Mouse (Mus musculus) heart, postnatal 14 days (tissue): Measurements from ENCODE around the gene Slc8a1. TPM values are rescaled to one million over a fixed set of nuclear protein-coding genes. Genes with fewer than 3 reads are reported as not detected.

ENCODE experiments used
- DNase-seq, 2 experiments: peaks; one replicate each; pipeline ENCODE4 v3.0.0; 2021 to 2022
- intact Hi-C: fragments of 180-260 bp; cut with DNase I; formaldehyde crosslinking; loops from one replicate; pipeline ENCODE4 v1.15.1; 2025
- total RNA-seq, 2 experiments: library from RNA; stranded (reverse); gene quantifications; 2 replicates each; pipeline ENCODE4 v1.2.3; 2021

The Slc8a1 gene
- total RNA-seq, 2 experiments from 2014 or later: 367 to 433 TPM

GRCm38 (mm10) chr17:81383461-81383860 is 354.7 kb downstream of the Slc8a1 start:
- intact Hi-C loops: no loop called here
- DNase-seq: no peak

GRCm38 (mm10) chr17:81378436-81378835 is 359.7 kb downstream of the Slc8a1 start:
- no peak for DNase-seq
- intact Hi-C loops: no loop called here

GRCm38 (mm10) chr17:81377757-81378299 is 360.3 kb downstream of the Slc8a1 start:
- no peak for DNase-seq
- intact Hi-C loops: no loop called here

DNA sequence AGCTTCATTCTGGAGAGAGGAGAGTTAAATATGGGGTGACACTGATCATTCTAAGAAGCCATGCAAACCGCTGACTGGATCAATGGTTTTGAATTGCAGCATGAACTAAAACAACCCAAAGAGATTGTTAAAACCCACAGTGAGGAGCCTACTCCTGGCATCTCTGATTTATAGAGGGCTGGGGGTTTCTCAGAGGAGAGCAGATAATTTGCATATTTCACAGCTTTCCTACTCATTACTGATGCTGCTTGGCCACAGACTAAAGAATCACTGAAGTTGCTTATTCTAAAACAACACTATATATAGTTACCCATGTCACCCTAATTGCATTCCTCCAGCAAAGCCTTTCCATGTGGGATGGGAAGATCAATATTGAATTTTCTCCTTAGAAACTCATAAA is 361.0 kb downstream of the Slc8a1 start:
- intact Hi-C loops: no loop called here
- DNase-seq: no peak

GRCm38 (mm10) chr17:81375901-81376300 is 362.3 kb downstream of the Slc8a1 start:
- intact Hi-C loops: no loop called here
- no peak for DNase-seq

GRCm38 (mm10) chr17:81369036-81369435 is 369.1 kb downstream of the Slc8a1 start:
- intact Hi-C loops: no loop called here
- DNase-seq: no peak

DNA sequence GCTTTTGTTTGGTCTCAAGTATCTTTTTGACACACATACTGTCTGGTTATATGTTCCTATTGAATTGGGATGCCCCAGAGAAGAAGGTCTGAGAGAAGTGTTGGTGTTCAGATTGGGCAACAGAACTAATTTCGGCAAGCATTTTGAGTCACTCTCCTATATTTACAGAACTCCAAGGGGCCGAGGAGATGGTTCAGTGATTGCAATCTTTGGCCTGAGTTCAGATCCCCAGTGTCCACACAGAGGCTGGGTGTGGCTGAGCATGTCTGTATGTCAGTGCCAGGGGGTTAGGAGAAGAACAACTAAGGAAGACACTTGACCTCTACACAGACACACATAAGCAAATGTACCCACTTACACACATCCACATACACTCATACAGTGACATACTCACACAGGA is 369.7 kb downstream of the Slc8a1 start:
- DNase-seq: no peak
- intact Hi-C loops: no loop called here

GRCm38 (mm10) chr17:81363368-81363767 is 374.8 kb downstream of the Slc8a1 start:
- no peak for DNase-seq
- intact Hi-C loops: no loop called here

- intact Hi-C loops: no loop called here
- DNase-seq: no peak
Measured at GRCm38 (mm10) chr17:81360571-81360970, 377.6 kb downstream of the Slc8a1 start.

DNA sequence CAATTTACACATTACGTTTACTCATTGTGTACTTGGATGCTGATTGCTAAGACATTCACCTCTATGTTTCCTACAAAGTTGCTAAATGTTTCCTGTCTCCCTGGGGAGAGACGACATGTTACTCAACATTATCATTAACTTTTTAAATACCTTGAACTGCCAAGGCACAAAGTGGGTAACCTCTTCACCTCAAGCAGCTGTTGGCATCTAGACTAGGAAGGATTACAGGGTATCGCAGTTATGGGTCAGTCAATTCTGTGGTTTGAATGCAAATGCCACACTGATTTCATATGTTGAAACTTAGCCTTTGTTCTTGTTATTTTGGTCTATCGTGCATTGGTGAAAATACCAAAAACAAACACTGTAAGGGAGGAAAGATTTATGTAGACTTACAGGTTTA is 378.1 kb downstream of the Slc8a1 start:
- DNase-seq: no peak
- intact Hi-C loops: no loop called here

- DNase-seq: no peak
- intact Hi-C loops: no loop called here
Measured at GRCm38 (mm10) chr17:81336024-81336754, 402.0 kb downstream of the Slc8a1 start.

DNA sequence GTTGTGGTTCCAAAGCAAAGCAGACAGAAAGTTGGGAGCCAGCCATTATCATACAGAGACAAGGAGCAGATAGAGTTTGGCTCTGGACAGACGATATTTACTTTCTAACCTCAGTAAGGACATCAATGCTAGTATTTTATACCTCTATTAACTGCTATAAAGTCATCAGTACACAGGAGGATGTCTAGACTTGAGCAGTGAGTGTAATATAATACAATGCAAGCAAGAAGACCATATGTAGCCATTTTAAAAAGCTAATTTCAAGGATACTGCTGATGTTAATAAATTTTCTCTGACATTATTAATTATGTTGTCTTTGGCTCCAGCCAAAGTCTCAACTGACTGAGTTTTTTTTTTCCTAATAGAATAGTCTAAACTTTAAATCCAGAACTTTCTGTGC is 402.7 kb downstream of the Slc8a1 start:
- intact Hi-C loops: no loop called here
- no peak for DNase-seq
